Mouse (Mus musculus): ENCODE data around the gene Oxsm.

DNA sequence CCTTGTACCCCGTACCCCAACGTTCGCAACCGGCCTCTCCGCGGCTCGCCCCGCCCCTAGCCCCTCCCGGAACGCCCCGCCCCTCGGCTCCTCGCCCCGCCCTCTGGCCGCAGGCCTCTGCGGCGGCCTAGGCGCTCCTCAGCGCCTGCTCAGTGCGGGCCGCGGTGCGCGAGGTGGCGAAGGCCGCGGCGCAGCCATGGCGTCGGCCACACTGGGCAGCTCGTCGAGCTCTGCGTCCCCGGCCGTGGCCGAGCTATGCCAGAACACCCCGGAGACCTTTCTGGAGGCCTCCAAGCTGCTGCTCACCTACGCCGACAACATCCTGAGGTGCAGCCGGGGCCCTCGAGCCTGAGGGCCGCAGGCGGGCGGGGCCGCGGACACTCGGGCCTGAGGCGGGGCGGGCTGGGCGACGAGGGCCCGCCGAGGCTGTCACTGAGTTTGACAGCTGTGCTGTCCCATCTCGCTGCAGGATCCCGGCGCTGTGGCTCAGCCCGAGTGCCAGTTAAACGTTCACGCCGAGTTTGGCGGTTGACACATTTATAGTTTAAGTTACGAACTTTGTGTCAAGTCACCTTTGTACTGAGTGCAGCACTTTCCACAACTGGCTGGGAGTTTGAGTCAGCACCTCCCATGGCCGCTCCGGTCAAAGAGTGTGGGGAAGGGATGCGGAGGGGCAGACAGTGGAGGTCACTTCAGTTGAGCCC lies at the start of gene Oxsm, which contains the start of gene Ngly1:
- TF ChIP-seq CTCF (conservative IDR thresholded peaks at IDR 0.05; ENCODE audit: insufficient read depth, insufficient read length, low read depth, low read length) (no peak), POLR2A (IDR thresholded peaks at IDR 0.05; ENCODE audit: low read depth, low read length) (peak; percentile 78)
